Mouse (Mus musculus): ENCODE measurements around the gene Adgrg3.
A peak's percentile ranks its signal among the peaks of the same experiment; 100 is the strongest.

The Adgrg3 gene

DNA sequence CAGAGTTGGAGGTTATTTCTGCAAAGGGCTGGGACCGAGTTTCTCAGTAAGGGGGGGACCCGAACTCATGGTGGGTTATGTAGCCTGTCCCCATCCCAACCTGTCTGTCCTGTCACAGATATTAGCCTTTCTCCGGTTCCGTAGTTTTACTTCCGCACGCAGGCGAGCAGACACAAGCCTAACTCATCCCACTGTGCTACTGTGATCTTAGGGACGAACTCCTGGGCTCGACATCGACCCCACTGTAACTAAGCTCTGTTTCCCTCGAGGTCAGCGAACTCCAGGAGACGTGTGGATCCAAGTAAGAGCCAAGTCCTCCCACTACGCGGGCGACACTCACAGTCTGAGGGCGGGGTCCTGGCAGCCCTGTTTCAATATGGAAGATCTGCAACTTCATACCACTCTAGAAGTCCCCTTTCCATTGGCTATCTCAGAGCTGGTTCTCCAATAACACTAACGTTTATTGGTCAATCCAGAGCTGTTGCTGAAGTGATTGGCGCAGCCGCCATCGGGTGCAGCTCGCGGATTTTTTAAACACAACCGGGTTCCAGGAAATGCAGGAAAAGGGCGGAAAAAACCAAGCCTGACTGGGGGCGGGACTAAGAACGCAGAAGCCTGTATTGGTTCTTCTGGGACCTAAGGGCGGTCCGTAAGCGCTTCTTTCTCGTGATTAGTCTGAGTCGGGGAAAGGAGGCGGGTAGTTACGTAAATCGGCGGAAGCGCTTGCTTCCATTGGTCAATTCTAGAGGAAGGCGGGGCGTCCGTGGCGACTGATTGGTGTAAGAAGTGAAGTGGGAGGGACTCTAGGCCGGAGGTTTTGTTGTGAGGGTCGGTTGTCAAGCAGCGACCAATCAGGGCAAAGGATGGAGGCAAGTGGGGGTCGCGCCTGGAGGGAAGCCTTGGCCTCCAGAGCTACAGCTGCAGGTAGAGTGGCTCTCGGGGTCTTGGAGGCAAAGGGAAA is 63.2 kb downstream of the Adgrg3 start, which contains the start of gene Katnb1:
TSS of gene Katnb1 (plus strand) at position 806 of the 961 bp plus-strand sequence.
- peak; percentile 100 for DNase-seq (ENCODE audit: low spot score)

DNA sequence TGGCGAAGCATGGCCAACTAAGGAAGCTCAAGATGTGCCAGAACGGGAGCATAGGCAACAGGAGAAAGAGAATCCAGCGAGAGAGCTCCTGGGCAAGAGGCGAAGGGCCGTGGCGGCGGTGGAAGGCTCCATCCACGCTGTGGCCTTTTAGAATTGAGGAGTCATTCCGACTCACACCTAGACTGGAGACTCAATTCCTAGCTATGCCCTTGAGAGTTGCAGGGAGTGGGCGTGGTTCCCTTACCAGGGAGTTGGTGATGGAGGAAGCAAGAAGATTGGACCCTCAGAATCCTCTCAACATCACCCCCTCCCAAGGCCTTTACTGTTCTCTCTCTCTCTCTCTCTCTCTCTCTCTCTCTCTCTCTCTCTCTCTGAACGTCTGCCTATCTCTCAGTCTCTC is 64.2 kb downstream of the Adgrg3 start:
- no peak for DNase-seq (ENCODE audit: low spot score)

DNA sequence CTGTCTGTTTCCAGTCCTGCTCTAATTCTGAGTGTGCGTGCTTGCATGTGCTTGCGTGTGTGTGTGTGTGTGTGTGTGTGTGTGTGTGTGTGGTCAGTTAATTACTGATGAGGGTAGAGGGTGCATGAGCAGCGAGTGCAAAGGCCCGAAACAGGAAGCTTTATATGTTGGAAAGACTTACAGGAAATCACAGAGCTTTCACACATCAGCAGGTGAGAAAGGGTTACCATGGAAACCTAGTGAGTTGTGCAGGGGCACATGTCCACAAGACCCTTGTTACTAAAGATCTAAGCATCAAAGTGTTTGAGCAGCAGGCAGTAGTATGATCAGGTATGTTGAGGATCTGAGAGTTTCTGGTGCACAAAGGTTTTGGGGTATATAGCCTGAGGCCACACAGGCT is 66.8 kb downstream of the Adgrg3 start:
- no peak for DNase-seq (ENCODE audit: low spot score)

DNA sequence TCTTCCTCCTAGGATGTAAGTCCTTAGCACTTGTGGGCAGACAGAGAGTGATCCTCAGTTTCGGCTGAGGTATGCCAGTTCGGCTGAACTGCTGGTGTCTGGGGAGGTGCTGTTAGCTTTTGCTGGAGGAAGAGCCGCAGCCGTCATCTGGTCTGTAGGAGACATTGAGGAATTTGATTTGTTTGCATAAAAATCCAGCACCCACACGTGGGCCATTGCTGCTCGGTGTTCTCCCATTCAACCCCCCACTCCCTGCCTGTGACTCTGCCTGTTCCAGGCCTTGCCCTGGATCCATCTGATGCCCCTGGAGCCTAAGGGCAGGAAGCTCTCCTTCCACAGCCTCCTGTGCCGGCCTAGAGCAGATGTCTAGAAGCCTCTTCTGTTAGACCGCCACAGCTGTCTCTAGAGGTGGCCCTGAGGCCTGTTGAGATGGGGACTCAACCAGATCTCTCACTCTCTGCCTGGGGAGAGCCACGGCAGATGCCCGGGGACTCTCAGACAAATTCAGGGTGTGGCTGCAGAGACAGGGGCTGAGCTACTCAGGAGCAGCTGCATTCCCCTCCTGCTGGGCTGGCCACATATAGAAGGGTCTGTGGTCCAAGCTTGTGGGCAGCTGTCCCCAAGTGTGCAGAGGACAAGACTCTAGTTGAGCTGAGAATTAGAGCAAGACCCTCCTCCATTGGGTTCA is 67.4 kb downstream of the Adgrg3 start:
- no peak for DNase-seq (ENCODE audit: low spot score)

DNA sequence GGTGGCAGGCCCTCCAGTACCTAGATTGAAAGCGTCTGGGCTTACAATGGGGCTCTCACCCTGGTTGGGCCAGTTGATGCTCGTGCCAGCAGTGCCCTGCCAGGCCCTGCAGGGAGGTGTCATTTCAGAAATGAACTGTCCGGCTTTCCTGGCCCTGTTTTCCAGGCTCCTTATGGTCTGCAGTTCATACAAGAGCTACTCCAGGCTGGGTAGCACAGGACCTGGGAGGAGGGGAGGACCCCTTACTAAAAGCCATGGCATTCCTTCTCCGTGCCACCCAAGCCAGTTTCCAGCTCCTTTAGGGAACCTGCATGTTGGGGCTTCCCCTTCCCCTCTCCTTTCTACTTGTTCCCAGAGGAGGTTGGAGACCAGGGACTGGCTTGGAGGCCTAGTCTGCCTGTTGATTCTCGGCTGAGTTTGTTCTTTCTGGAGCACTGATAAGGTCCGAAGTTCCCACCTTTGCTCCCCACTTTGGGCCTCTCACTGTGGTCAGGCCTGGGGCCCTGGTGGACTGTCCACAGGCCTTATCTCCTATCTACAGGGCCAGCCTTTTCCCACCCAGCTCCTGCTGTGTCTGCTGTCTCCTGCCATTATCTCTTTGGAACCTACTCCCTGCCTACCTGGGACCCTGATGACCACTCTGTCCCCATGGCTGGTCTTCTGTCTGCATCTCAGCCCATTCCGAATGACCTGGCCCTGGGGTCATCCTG is 68.1 kb downstream of the Adgrg3 start:
- no peak for DNase-seq (ENCODE audit: low spot score)

DNA sequence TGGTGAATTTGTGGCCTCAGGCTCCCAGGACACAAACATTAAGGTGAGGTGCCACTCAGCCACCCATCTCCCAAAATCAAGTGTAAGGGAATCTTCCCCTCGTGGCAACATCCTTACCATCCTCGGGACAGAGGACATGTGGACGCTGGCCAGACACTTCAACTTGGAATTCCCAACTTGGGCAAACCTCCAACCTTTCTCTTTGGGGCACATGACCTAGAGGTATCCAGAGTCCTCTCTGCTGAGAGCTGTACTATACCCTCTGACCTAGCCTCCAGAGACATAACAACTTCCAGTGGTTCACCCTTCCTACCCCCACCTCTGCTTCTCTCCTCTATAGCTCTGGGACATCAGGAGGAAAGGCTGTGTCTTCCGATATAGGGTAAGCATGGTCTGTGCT is 76.1 kb downstream of the Adgrg3 start:
- DNase-seq (ENCODE audit: low spot score), result no peak

All from layer of hippocampus, adult 11-12 months (tissue).